ENCODE assay signal across 21 mouse cellular contexts in the genomic region with DNA sequence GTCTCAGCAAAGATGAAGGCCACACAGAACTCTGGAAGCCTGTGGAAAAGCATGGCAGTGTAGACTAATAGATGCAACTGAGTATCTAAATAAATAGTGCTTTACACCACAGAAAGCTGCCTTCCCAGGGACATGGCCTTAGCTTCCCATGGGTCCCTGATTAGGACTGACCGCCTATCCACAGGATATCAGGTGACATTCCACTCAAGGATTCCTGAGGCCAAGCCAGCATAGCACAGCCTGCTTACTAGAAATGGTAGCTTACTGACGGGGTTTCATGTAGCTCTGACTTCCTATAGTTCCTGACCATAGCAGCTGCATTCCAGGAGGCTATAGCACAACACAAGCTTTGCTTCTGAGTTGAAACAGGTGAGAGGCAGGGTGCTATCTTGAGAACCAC. TPM values are rescaled to one million over a fixed set of nuclear protein-coding genes. Genes with fewer than 3 reads are reported as not detected.
"Had no signal": no experiment of that assay in that cellular context is flagged by ENCODE, and none has a peak within 500 bp of the region (broad histone marks: within the 10 kb centered on the region; RNA-seq: fewer than 3 reads in every experiment).

No protein-coding gene starts in this region.

- H3K4me2 ChIP-seq: lung, embryonic 14.5 days; midbrain, embryonic 12.5 days; neural tube, embryonic 13.5 days; neural tube, embryonic 15.5 days had no signal

- H3K4me1 ChIP-seq: midbrain, embryonic 10.5 days; midbrain, embryonic 12.5 days; neural tube, embryonic 13.5 days; neural tube, embryonic 15.5 days had no signal

- H3K9ac ChIP-seq: lung, embryonic 14.5 days; midbrain, embryonic 12.5 days; neural tube, embryonic 13.5 days; neural tube, embryonic 15.5 days had no signal

- ATAC-seq: midbrain, embryonic 16.5 days had no signal

- H3K4me3 ChIP-seq: midbrain, embryonic 10.5 days; midbrain, embryonic 12.5 days; myocyte; neural tube, embryonic 13.5 days; neural tube, embryonic 15.5 days had no signal

- H3K27ac ChIP-seq: midbrain, embryonic 10.5 days; midbrain, embryonic 12.5 days; neural tube, embryonic 13.5 days; neural tube, embryonic 15.5 days had no signal

- H3K36me3 ChIP-seq: midbrain, embryonic 10.5 days; midbrain, embryonic 12.5 days; neural tube, embryonic 13.5 days; neural tube, embryonic 15.5 days had no signal

- DNase-seq: lung, embryonic 14.5 days; lung, postnatal 10 days; lung, postnatal 4 days; midbrain, embryonic 14.5 days; retina, postnatal 1 day; right cerebral cortex, adult 18-20 months; right cerebral cortex, postnatal 25 days; right cerebral cortex, postnatal 4 days; spleen, adult 18-20 months; thymus, adult 18-20 months; thymus, postnatal 14 days; thymus, postnatal 36 days had no signal

- H3K9me3 ChIP-seq: midbrain, embryonic 10.5 days; midbrain, embryonic 12.5 days; neural tube, embryonic 13.5 days; neural tube, embryonic 15.5 days had no signal

RNA-seq across cellular contexts. Expression of a gene that starts 22.1 kb away (rescaled TPM):
- total RNA-seq: megakaryocyte, adult 5-6 weeks; megakaryocyte-erythroid progenitor cell, adult 5-6 weeks had no signal
- polyA plus RNA-seq: lung, embryonic 14.5 days; myocyte; stomach, embryonic 14.5 days had no signal
